Mouse (Mus musculus) thymus, postnatal 36 days (tissue): ENCODE data around the gene Prkch.
A peak's percentile ranks its signal among the peaks of the same experiment; 100 is the strongest.

ENCODE experiments used
- DNase-seq, 2 experiments: peaks; one replicate each; pipeline ENCODE4 v3.0.0; 2022; ENCODE audit warnings: mixed read lengths in 2 of 2

Gene Prkch

DNA sequence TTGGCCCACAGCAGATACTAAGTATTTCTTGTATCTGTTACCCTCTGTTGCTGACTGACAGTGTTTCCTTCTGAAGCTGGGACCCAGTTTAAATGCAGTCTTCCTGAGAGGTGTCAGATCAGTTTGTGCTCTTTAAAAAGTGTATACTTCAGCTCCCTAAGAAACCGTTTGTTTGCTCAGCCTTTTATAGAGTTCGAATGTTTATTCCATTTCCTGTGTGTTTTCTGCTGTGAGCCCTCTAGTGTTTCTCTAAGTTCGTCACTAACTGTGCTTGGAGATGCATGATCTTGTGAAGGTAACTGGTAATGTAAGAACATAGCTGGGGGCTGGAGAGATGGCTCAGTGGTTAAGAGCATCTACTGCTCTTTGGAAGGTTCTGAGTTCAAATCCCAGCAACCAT lies 27.1 kb downstream of the Prkch start:
- no peak for DNase-seq

DNA sequence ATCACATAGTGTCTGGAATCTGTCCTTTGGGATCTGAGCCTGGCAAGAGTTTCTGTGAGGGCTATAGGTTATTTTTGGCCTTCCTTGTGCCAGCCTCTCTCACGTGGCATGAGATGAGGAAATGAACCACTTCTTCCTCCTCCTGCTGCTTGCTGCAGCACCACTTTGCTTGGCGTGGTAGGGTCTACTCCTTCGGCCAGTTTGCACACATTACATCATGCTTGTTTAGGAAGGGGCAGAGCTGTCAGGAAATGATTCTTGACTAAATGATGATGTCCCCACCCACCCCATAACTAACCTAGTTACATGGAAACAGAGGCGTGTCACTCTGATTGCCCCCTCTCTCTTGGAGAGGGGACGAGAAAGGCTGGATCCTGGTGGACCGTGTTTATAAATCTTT lies 28.6 kb downstream of the Prkch start:
- DNase-seq = no peak

DNA sequence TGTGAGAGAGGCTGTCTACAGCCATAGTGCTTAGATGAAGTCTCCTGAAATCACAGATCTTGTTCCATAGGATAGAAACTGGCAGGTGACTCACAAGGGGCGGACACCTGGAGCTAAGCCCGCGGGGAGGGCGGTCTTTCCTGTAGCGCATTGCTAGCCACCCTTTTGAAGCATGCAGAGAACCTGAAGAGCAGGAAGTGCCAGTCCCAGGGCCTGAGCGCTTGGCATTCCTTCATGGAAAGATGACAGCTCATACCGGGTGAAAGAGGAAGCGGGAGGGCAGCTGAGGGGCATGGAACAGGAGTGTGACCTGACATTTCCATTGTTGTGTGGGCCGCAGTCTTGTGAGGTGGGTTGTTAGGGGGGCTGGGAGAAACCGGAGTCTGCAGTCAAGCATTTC lies 33.1 kb downstream of the Prkch start:
- DNase-seq = no peak

DNA sequence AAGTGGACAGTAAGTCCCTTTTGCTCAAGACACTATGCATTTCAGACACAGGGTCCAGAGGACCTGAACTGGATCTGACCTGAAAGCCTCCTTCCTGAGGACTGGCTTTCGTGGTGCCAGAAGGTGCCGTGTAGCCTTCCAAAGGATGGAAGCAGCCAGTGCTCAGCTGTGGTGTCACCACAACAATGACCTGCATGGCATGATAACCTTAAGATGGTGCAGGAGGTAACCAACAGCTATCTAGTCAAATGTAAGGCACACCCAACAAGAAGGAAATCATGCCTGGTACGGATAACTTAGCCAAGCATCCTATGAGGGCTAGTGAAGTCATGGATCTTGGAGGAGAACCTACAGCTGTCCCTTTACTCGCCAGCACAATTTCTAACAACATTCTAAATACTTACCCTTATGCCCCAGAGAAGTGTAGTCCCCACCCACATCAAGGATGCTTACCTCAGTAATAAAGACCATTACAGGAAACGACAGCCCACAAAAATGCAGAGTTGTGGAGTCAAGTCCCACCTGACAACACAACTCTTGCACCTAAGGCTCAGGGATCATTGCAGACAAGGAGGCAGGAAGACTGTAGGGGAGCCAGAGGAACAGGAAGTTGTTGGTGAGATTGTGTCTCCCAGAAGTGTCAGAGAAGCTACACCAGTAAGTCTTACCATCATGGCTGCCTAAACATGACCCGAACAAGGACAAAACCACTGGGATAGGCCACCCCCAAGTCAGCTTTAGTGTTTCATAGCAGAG lies 40.9 kb downstream of the Prkch start:
- no peak for DNase-seq

DNA sequence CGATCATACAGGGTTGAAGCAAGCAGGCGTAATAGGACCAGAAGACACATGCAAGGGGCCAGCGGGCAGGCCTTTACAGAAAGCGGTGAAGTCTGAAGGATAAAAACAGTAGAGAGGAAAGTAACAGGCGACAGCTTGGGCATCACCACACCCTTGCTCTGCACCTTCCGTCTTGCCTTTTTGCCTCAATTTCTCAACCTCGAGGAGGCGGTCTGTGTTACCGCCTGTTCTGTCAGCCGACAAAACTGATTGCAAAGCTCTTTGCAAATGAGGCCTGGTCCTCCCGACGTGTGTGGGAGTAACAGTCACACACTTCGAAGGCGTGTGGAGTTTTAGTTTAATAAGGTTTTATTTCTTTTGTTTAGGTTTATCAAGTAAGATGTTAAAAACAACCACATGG lies 43.3 kb downstream of the Prkch start:
- no peak for DNase-seq

DNA sequence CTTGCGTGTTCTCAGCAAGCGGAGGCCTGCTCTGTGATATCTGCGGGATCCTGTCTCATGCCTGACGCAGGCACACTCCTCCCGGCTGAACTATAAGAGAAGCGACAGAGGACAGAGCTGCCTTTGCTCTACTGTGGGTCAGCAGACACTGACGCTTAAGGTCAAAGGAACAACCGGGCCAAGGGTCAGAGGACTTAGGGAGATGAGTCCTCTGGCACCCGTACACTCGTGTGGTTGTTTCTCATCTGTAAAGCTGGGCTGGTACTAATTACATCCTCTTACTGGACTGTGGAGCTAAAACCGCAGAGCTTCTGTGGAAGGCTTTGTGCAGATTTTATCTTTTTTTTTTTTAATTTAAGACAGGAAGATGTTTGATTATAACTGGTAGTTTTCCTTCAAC lies 46.0 kb downstream of the Prkch start:
- DNase-seq = no peak

DNA sequence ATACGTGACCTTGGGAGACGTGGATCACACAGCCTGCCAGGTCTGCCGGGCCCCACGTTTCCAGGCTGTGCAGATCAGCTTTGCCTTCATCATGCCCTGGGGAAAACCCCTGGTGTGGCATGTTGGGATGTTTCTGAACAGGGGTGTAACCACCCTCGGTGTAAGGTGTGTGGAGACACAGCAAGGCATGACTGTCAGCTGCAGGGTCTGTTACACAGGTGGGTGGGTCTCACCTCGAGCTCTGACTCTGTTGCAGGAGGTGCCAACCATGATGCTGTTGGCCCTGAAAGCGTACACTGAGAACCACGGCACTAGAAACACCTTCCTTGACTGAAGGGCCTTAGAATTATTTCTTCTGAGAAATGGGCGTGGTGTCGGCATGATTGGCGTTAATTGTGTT lies 46.6 kb downstream of the Prkch start:
- no peak for DNase-seq

DNA sequence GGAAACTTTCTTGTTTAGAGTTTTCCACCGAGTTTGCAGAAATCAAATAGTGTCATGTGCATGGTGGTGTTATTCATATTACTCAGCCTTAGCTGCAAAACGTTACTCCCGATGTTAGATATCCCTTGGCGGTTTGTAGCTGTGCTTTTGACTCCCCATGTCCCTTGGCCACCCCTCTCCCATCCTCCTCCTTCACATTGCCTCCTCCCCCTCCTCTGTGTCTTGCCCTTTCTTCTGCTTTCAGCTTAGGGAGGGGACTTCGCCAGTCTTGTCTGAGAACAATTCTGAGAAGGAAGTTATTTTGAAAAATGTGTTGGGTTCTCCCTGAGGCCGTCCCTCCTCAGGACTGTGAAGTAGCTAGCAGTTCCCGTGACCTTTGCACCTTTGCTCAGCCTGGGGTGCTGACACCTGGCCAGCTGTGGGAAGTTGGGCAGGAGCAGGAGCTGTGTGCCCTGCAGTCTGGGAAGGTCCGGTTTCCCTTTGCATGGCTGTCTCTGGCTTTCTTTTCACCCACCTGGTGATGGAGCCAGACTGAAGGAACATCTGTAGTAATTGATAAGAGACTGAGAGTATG lies 48.2 kb downstream of the Prkch start:
- no peak for DNase-seq

DNA sequence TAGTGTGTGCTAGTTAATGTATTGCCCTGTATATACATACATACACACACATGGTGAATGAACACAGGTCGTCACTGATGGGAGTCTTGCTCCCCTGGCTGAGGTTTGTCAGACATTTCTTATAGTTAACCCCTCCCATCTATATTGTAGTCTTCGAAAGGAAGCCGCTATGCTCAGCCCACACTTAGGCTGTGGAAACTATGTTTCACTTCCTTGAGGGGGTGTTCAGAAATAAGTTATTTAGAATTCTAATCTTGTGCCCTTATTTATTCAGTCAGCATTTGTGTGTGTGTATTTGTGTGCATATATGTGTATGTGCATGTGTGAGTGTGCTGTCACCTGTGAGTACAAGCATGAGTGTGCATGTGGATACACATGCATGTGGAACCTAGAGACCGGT lies 49.1 kb downstream of the Prkch start:
- no peak for DNase-seq

DNA sequence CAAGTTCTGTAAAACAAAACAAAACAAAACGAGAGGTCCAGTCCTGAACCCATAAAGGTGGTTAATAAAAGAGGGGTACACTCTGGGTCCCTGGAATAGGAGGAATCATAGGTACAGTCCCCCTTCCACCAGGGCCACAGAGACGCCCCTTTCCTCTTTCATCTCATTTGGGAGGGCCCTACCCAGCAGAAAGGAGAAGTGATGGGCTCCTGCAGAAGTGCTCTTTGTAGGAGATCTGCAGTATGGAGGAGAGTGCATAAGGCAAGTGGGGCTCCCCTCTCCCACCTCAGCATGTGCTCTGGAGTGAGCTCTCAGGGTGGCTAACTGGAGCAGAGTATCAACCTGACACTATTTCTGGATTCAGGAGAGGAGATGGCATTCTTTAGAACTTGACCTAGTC lies 55.0 kb downstream of the Prkch start:
- DNase-seq = no peak

DNA sequence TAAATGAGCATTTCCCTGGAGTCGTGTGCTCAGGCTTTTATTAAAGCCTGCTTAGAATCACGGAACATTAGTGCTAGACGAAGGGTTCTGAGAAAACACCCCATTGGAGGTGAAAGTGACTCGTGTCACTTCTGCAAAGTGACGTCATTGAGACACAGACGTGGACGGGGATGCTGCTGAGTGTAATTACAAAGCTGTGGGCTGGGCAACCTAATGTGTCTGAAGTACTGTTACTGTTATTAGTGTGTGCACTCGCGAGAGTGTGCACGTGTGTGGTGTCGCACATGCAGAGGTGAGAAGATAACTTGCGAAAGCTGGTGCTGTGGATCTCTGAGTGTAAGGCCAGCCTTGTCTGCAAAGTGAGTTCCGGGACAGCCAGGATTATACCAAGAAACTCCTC lies 56.6 kb downstream of the Prkch start:
- no peak for DNase-seq

DNA sequence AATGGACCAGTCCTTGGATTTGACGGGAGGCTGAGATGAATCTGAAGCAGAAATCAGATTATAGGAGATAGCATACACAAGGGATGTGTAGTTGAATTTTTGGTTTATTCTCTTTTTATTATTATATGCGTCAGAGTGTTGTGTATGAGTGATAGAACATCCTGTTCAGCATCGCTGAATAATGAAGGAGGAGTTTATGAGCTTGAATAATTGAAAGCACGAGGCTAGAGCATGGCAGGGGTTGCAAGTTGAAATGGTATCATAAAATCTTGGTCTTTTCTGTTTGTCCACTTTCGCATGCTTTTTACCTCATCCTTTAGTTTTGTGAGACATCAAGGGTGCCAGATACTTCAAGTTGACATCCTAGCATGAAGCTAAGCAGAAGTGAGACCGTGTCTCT lies 60.6 kb downstream of the Prkch start:
- DNase-seq = no peak

DNA sequence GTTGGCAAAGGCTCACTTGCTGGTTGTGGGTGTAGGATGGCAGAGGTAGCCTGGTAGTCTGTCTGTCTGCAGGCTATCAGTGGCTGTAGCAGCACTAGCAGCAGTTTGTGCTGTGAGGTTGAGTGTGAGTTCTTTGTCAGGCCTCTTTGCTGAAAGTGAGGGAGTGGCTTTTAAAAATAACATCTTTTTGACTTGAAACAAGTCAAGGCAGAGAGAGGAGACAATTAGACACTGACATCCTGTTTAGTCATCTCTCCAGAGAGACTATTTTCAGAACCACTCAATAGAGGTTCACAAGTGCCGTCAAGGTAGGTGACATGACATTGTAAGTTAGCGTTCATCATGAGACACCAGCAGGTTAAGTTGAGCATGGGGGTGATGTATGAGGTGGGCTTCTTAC lies 63.1 kb downstream of the Prkch start:
- no peak for DNase-seq

DNA sequence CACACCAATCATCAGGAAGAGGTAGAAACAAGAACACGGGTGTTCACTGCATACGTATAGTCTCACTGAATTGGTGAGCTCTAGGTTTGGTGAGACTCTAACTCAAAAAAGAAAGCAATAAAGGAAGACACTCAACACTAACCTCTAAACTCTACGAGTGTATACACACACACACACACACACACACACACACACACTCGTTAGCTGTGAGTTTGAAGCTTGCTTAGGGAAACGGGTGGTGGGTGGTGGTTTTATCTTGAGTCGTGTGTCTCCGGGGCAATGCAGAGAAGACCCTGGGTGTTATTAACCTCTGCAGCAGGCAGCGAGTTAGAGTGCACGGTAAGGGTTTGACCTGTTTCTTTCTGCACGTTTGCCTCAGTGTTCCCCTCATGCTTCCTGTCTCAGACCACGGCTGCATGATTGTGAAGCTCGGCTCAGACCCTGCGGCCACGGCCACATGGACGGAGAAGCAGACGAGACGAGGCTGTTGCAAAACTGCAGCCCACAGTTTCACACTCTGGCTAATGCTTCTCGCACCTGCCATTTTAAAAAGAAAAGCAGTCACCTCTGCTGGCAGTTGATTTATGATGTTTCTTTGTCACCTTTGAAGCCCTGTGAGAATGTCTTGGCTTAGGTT lies 72.1 kb downstream of the Prkch start:
- DNase-seq = peak; percentile 34 to 40

DNA sequence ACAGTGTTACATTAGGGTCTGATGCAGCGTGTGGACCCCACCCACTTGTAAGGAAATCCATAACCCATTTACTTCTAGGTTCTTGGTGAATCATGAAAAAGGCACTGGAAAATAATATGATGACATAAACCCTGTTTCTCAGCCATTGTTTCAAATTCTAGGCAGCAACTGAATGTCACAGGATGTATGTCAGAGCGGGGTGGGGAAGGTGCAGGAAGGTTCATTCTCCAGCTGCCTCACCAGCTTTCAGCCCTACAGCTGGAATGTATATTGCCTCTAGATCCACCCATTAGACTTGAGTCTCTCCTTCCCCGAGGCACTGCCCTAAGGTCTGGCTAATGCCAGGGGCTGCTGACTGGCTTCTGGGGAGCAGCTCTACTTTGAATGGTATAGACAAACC lies 78.8 kb downstream of the Prkch start:
- DNase-seq = no peak

DNA sequence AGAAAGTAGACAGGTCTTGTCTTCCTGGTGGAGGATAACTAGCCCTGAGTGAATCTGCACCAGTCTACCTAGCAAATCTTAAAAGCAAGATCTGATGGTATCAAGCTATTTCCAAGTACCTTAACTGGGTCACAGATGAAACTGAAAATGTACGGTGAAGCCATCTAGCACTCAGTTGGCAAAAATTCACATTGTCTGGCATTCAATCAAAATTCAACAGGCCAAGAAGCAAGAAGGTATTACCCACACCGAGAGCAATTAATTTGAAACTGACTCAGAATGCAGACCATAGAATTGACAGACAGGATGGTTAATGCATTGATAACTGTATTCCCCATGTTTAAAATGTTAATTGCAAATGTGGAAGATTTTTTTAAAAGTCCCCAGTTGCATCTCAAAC lies 82.1 kb downstream of the Prkch start:
- no peak for DNase-seq

DNA sequence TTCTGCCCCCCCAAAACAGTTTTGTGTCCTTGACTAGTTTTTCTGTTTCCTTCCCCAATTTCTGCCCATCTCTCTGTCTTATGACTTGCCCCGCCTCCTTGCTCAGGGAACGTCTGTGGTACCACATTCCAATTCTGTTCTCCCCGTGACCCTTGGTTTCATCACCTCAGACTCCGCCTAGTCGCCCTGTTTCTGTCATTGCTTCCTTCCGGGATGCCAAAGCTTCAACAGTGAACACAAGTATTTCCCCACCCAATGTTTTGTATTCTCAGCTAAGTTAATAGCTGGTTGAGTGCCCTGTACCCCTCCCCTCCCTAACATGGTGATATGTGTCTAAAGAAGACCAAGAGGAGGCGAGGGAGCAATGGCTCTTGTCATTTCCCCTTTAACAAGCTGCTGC lies 83.0 kb downstream of the Prkch start:
- no peak for DNase-seq

DNA sequence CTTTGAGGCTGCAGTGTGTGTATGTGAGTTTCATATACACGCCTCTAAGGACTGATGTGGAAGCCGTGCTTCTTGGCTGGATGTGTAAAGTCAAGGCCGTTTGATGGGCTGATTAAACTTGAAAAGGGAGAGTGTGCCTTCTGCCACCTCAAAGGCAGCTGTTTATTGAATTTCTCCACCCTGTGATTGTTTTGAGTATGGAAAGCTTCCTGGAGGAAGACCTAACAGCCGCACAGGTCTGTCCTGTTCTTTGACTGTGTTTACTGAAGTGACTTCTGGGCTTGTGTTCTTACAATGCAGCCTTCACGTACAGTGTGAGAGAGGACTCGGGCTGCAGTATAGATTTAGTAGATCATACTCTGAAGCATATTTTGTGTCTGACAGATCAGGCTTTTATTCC lies 86.1 kb downstream of the Prkch start:
- no peak for DNase-seq

DNA sequence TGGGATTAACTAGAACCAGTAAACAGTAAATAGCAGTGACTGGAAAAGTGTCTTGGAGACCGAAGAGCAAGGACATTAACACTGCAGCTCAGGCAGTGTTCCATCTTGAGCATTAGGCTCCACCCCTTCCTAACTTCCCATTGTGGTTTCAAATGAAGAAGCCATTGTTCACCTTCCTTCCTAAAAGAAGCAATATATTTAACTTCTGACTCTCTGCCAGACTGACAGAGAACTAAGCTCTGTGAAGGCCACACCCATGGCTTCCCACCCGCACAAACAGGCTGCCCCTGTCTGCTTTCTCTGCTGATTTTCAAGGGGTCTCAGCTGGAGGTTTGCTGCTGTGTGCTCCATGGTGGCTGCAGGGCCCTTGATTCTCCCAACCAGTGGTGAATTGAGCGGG lies 86.9 kb downstream of the Prkch start:
- no peak for DNase-seq

DNA sequence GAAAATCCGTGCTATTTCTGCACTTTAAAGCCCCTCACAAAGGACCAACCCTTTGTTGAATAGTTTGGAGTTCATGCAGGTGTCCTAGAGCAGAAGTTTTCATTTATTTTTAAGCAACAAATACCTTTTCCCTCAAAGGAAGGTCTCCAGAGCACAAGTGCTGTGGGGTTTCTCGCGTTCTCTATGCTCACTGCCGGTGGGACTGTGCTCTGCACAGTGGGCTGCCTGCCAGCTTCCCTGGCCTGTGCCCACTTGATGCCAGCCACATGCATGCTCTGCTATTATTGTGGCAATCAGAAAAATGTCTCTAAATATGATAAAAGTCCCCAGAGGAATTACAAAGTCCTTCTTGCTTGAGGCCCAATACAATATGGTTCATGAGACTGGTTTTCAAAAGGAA lies 87.4 kb downstream of the Prkch start:
- no peak for DNase-seq

DNA sequence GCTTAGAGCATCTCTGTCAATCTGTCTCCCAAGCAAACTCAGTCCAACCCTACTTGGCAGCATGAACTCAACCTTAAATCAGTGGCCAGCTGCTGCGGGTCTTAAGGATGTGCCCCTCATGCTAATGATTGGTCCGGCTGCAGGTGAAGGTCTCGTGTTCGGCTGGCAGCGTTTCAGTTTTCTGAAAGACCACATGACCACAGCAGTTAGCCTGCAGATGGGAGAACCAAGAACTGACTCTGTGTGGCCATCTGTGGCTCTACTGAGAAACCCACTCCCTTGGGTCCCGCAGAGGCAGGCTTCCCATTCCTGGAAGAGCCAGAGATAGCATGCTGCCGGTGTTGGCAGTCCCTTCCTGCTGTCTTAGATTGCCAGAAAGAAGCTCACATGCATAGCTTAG lies 89.2 kb downstream of the Prkch start:
- DNase-seq = no peak

DNA sequence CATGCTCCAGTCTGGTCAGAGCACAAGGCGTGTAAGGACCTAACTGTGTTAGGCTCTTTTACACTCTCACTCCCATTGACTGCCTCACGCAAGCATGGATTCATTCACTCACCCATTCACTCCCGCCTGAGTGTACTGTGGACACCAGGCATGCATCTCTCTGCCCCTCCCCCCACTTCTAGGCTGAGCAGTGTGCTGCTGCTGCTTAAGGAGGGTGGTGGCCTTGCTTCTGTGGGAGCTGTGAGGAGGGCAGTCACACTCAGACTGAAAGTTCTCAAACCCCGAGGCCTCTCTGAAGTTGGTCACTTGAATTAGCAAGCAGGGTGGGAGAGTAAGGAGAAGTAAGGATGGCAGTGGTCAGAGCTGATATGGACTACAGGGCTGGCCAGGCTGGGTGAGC lies 90.6 kb downstream of the Prkch start:
- no peak for DNase-seq

DNA sequence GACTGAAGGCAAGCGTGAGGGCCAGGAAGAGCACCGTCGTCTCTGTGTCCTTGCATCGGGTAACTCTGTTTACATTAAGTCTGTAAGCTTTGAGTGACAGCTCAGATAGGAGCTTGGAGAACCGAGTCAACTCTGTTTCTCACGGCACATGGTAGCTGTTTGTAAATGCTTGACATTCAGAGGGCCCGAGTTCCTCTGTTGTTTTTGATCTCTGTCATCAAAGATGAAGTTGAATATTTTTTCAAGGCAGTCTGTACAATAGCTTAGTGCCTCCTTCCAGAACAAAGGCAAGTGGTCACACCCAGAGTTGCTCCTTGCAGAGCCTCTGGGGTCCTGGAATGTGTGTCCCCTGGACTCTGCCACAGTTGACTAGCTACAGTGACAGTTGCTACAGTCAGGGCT lies 94.8 kb downstream of the Prkch start:
- DNase-seq = no peak

DNA sequence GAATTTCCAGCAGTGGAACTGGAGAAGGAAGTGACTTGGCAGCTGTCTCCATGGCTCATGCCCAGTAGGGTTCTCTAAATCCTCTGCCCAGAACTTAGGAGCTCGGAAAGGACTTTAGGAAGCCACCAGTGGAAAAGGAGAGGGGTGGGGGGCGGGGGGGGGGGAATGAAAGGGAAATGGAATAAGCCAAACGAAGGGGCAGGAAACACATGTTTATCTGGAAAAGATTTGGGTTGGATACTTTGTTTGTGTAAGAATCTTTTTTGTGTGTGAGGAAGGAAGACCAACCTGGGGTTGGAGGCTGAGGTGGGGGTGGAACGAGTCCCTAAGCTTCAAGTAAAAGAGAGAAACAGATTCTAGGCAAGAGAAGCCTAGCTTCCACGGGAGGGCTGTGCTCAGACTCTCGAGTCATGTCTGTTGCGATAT lies 98.3 kb downstream of the Prkch start:
- no peak for DNase-seq

DNA sequence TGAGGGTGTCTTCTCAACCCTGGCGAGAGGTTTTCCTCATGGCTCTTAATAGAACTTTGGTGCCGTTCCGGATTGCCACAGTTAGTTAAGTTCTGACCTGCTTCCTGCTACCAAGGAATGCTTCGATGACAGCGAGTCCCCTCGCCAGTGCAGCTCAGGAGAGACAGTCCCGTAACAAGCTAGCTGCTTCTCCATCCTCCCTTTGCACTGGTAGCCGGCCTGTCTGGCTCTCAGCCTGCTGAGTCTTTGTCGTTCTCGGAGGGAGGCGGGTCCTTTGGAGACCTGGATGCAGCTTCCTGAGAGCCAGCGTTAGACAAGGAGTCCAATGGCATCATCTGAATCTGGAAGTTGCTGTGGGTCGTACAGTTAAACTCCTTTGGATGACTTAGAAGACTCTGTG lies 101.3 kb downstream of the Prkch start:
- DNase-seq = no peak
